Mouse (Mus musculus): Measurements from ENCODE around the gene Rab1a.
"Not testable (repeated sequence)": the region's sequence is repeated elsewhere in the genome, so short reads cannot be mapped to it uniquely, and the experiment has no call there.

Rab1a gene

DNA sequence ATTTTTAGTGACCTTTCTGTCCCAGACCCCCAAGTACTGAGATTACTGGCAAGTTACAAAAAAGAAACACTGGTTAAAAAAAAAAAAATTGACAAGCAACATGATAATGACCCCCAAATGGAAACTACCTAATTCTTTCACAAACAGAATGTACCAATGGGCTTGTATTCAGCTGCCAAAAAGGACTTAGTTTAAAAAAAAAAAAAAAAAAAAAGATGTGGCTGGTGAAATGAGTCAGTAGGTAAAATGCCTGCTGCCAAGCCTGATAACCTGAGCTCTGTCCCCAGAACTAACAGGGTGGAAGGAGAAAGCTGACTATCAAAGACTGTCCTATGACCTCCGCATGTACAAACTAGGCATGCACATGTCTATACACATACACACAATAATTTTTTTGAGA, 16.0 kb downstream of the Rab1a start:
- DNase-seq (ENCODE audit: low read depth) = no peak

DNA sequence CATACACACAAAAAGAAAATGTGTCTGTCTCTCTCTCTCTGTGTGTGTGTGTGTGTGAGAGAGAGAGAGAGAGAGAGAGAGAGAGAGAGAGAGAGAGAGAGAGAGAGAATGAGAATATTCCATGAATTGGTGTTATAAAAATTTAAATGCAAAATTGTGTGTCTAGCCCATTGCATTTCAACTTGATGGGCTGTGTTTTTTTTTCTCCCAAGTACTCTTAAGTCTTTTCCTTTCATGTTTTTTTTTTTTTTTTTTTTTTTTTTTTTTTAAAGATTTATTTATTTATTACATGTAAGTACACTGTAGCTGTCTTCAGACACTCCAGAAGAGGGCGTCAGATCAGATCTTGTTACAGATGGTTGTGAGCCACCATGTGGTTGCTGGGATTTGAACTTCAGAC, 20.4 kb downstream of the Rab1a start:
- not testable (repeated sequence) for DNase-seq (ENCODE audit: low read depth)

DNA sequence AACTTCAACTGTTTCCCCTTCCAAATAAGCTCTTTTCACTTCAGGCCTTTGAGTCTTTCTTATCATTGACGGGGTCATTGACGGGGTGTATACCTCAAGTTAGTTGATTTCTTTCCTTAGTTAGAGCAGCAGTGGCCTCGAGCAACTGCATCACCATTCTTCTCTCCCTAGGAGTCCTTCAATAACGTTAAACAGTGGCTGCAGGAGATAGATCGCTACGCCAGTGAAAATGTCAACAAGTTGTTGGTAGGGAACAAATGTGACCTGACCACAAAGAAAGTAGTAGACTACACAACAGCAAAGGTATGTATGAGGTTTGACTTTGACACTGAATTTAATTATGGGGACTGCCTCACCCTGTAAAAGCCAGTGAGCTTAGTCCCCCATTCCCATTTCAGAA, 23.0 kb downstream of the Rab1a start:
- no peak for DNase-seq (ENCODE audit: low read depth)

DNA sequence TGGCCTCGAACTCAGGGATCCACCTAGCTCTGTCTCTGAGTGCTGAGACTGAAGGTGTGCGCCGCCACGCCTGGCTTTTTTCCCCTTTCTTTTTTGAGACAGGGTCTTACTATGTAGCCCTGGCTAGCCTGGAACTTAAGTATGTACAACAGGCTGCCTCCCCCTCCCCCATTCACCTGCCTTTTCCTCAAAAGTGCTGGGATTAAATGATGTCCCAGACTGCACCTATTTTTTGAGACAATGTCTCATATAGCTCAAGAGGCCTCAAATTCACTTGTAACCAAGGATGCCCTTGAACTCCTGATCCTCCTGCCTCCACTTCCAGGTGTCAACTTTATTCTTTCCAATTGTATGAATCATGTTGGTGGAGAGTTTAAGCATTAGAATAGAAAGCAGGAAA, 24.7 kb downstream of the Rab1a start:
- no peak for DNase-seq (ENCODE audit: low read depth)

DNA sequence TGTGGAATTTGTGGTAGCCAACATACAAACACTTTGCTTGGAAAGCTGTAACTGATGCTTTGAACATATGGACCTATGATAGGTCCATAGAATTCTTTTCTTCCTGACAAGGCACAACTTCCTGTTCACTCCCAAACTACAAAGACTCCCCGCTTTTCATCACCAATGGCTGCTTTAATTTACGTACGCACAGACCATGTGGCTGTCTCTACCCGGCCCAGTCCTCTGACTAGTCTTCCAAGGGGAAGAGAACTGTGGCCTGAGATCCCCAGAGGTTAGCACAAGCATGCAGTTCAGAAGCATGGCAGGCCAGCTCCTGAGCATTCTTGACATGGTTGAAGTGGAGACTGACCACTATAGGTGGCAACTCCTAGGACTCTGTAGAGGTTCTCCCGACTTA, 27.4 kb downstream of the Rab1a start:
- no peak for DNase-seq (ENCODE audit: low read depth)

DNA sequence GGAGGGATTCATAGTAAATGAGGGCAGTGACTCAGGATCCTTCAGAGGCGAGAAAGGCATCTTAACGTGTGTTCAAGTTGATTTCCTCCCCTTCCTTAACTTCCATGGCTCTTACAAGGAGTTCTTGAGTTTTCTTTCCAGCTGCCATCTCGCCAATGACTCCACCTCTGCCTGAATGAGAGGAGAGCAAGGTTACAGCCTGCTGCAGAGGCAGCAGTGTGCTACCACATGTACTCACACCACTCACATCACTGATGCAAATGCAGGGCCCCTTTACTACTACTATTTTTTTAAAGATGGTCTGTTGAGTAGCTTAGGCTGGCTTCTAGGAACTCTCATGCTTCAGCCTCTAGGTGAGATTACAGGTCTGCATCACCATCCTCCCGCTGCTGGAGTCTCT, 28.1 kb downstream of the Rab1a start:
- DNase-seq (ENCODE audit: low read depth) = no peak

DNA sequence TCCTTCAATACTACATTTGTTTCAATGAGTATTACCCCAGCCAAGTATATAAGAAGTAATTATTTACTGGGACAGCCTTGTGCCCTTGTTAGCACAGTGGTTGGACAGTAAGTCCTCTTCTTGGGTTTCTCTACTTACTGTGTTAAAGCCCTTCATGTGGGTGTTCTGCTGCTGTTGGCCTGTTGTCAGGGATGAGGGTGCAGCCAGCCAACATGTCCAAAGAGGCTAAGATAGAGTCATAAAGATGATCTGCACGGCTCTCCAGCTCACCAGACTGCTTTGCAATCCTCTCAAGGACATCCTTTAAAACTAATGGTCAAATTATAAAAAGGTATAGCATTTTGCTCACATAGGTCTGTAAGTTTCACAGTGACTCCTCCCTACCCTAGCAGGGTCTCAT, 29.1 kb downstream of the Rab1a start:
- DNase-seq (ENCODE audit: low read depth) = no peak

DNA sequence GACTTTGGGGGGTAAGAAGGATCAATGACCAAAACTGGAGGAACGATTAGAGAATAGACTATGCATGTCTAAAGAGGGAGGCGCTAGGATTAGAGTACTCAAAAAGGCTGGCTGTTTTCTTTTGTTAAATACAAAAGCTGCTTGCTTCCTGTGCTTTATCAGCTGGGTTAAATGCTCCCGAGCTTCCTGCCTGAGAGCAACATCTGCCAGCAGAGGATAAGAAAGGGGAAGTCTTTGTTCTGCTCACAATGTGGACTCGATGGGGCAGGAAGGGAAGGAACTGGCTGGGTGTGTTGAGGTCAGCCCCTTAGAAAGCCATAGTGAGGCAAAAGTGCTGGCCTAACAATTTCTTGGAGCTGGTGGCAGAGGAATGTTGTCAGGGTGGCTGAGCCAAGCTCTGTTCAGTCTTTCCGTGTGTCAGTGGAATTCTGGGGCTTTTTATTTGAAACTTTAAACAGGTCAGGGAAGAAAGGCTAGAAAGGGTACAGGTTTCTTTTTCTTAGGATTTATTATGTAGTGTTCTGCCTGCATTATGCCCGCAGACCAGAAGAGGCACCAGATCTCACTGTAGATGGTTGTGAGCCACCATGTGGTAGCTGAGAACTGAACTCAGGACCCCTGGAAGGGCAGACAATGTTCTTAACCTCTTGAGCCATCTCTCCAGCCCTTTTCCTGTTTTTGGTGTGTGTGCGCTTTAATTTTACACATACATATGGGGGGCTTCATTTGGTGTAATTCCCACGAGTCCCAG, 30.1 kb downstream of the Rab1a start:
- no peak for DNase-seq (ENCODE audit: low read depth)

DNA sequence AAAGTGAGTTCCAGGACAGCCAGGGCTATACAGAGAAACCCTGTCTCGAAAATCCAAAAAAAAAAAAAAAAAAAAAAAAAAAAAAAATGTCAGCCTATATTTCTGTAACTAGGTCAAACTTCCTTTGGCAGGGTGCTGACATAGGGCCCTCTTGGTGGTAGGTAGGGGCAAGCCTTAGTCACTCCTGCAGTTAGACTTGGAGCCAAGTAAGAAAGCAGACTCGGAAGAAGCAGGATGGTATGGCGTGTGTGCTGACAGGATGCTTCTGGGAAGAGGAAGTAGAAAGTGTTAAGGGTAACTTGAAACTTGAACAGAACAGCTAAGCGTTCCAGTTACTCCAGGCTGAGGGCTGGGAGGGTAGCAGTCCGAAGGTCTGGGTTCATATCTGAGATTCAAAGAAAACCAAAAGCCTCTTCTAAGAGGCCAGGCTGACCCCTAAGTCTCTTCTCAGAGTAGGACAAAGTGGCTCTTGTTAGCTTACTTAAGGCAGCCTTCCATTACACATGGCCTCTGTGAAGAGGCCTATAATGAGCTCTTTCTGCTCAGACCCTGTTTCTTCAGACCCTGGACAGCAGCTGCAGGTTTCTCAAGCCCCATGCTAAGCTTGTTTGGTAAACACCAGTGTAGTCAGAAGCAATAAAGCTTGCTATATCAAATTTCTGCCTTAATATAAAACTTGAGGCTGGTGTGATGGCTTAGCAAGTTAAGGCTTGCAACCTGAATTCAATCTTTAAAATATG, 31.0 kb downstream of the Rab1a start:
- no peak for DNase-seq (ENCODE audit: low read depth)

DNA sequence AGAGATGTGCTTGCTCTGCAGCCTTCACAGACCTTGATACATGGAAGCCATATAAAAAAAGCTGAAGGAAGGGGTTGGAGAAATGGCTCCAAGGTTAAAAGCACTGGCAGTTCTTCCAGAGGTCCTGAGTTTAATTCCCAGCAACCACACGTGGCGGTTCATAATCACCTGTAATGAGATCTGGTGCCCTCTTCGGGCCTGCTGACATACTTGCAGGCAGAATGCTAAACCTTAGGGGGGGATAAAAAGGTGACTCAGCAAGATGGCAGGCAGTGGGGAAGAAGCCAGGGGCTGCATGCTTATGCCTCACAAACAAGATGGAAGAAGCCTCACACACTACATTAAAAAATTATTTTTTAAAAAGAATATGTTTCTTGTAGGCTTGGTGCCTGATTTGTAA, 33.0 kb downstream of the Rab1a start:
- no peak for DNase-seq (ENCODE audit: low read depth)

DNA sequence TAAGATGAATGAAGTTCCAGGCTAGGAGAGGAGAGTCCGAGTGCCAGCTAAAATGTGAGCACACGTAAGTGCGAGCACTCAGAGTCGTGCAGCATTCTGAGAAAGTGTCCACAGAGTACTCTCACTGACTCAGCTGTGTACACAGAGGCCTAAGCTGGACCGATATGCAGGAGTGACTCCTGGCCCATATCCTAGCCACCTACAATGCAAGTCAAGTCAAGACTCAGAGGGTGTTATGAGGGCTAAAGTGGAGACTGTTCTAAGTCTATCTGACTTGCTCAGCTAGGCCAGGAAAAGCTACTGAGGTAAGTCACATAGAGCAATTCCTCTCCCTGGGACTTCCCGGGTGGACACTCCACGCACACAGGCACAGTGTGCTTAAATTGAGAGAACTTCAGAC, 35.8 kb downstream of the Rab1a start:
- DNase-seq (ENCODE audit: low read depth) = no peak

DNA sequence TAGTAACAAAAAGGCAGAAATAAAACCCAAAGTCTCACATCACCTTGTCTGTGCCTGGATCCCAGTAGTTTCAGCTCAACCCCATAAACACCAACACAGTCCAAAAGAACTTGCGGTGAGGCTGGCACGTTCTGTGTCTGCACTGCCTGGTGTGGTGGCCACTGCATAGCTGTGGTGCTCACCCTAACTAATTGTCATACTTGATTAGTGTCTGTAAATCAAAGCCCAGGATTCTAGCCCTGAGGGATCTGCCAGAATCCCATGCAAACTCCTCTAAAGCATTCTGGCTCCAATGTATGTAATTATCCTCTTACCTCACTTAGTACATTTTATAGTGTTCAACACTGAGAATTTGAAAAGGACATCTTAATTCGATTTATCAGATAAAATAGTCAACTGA, 36.7 kb downstream of the Rab1a start:
- no peak for DNase-seq (ENCODE audit: low read depth)

DNA sequence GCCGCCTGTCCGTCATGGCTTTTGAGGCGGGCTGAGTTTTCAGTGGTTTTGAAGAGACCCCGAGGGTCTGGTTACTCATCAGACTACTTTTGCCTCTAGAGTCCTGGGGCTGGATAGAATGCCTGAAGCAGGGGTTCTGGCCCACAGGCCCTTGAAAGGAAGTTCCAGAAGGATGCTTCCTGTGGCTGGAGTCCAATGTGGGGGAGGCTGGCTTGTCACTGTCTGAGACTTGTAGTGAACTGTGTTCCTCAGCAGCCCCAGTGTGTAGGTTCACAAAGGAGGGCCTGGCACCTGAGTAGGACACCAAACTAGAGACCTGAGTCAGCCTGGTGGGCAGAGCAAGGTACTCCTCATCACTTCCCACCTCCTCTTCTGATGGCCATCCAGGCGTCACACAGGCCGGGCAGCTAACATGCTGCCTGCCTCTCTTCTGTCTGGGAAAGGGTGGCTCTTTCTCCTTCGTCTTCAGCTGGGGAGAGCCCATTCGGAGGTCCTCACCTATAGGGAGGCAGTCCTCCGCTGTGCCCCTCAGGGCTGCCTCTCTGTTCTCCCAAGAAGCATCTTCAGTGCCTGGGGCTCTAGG, 38.1 kb downstream of the Rab1a start:
- no peak for DNase-seq (ENCODE audit: low read depth)

DNA sequence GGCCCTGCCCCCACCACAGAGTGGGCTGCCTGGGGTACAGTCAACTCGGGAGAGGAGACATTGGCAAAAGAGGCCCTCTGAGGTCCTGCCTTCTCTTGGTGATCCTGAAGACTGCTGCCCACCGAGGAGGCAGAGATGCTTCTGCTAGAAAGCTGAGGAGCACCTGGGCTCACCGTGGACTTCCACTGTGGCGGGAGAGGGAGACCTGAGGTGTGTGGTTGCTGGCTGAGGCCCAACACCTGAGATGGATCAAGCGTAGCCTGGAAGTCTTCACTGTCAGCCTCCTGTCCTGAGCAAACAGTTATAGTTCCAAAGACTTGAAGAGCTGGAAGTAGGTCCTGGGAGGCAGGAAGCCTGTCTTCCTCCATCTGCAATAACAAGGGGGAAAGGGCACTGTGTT, 39.1 kb downstream of the Rab1a start:
- DNase-seq (ENCODE audit: low read depth) = no peak

DNA sequence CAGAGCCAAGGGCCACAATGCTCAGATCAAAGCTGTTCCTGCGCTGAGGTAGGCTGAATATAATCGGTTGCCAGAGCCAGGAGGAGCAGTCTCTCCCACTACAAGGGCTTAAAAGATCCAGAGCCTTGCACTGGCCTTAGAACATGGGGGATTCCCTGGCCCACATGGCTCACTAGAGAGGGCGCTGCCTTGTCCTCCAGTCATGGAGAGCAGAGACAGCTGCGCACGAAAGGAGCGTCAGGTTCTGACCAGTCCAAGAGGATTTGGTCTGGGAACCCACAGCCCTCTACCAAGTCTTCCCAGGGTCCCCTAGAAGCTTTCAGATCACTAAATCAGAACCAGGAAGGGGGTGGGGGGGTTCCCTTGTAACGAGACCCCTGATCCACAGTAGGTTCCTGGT, 40.1 kb downstream of the Rab1a start:
- DNase-seq (ENCODE audit: low read depth) = no peak

DNA sequence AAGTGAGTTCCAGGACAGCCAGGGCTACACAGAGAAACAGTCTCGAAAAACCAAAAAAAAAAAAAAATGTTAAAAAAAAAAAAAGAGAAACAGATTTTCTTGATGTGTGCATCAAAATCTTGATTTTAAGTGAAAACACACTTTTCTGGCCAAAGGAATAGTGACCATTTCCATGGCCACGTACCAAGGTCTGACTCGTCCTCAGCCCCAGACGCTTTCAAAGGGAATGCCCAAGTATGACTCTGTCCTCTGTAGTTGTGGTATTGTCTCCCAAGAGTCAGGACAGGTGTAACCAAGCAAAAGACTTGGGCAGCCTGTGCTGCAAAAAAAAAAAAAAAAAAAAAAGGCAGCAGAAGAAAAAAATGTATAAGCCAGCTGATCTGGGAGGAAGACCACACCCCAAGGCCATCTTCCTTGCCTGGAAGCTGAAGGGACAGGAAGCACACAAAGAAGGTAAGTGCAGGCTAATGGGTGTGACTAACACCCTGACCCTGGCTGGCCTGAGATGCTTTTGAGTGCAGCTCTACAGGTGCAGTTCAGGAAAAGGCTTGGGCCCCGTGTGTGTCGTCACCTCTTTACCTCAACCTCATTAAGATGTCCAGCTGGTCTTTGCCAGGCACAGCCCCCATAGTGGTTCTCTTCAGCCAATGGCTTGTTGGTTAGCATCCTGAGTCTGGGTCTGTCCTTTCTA, 41.3 kb downstream of the Rab1a start:
- DNase-seq (ENCODE audit: low read depth) = no peak

DNA sequence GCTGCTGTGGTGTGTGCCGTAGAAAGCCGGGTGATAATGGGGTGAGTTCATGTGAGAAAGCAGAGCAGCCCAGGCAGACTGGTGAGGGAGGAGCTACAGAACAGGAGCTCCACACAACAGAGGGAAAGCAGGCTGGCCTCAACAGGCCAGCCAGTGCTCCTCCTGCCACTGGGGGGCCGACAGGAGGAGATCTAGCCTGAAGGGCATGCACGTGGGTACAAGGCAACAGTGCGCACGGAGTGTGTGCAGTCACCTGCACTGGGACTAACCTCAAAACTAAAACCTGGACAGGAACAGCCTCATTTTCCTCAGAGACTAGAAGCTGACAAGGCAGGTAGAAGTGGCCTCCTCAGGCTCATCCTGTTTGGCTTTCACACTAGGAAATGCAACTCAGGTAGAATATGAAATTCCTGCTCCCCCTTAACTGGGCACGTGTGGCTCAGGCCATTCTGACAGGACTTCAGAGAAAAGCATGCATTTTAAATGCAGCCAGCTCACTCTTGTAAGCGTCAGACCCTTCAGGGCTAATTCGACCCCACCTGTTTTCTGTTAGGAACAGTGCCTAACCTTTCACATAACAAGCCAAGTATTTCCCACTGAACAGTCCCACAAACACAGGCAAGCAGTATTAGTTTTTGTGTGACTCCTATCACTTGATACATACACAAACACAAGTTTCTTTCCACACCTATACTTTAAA, 42.1 kb downstream of the Rab1a start:
- DNase-seq (ENCODE audit: low read depth) = no peak

DNA sequence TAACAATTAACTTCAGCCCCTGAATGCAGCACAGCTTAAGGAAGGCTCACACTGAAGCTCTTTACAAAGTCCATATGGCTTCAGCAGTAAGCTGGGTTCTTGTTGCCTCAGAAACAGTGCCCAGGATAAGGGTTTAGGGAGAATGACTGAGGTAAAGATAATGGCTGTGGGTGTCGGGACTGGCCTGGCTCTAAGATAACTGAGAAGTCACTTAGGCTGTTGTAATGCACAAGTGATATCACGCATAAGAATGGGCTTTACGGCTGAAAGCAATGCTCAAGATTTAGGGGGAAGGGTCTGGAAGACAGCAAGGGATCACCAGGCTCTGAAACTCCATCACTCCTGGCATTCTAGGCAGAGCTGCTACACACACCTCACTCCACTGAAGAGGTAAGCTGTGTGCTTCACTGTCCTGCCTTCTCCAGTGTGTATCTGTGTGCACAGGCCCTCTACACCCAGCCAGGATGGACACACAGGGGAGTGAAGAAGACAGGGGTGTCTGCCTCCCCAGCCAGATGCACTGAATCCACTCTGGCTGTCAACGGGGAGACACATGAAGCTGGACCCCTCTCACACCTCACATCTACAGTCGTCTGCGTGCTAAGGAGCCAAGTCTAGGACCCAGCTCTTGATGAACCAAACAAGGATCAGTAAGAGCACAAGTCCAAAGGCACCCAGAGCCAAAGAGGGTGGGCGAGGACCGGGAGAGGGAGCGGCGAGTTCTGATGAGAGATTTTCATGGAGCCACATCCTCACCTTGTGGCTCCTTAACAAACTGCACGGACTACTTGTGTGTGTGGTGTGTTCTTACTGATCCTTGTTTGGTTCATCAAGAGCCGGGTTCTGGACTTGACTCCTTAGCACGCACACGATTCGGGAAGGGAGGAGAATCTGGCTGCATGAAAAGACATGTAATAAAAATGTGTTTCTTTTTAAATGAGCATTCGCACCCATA, 43.4 kb downstream of the Rab1a start:
- no peak for DNase-seq (ENCODE audit: low read depth)

DNA sequence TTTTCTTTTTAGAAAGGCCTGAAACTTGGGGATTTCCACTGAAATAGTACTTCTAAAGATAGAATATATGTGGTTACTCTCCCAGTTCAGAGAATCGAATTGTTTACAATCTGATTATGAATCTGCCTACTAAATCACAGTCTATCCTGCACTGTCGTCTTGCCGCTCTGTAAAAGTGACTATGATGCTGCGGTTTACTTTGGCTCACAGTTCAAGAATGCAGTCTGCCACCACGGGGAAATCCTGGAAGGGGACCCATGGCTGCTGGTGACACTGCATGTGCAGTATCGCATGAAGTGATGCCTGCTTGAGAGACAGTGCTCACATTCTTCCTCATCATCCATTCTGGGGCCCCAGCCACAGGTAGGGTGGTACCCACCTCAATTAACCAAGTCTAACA, 44.1 kb downstream of the Rab1a start:
- DNase-seq (ENCODE audit: low read depth) = peak; percentile 55

DNA sequence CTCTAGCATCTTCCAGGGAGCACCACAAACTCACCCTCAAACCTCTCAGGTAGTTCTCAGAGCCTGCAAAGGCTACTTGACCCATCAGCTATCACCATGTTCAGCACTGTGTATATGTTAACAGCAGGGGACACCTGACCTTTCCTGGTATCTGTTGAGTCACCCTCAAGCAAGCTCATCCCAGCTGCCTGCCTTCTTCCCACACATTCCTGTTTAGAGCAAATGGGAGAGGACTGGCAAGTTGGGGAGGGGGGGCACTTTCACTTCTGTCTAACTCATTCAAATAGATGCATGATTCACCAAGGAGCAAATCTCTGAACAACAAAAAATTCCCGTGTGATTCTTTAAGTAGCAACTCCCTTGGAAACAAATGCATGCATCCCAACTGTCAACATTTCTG, 45.4 kb downstream of the Rab1a start:
- DNase-seq (ENCODE audit: low read depth) = no peak
